Mouse (Mus musculus): Measurements from ENCODE around the gene Ryr1.
"Not testable (repeated sequence)": the region's sequence is repeated elsewhere in the genome, so short reads cannot be mapped to it uniquely, and the experiment has no call there.

Gene Ryr1

DNA sequence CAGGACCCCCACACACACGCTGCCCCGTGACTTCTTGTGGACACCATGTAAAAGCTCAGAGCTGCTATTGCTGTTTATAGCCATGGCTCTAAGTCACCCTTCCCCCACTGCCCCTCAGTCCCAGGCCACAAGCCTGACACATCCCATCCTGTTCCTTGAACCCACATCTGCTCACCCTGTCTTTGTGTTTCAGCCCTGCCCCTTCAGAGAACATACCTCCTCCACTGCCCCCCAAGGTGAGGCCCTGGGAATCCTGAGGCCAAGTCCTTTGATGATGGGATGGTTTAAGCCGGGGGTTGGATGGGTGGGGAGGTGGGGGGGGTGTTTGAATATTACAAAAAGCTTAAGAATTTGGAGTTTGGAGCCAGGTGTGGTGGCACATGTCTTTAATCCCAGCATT is 132.0 kb downstream of the Ryr1 start:
- CTCF ChIA-PET, result no interaction called here

DNA sequence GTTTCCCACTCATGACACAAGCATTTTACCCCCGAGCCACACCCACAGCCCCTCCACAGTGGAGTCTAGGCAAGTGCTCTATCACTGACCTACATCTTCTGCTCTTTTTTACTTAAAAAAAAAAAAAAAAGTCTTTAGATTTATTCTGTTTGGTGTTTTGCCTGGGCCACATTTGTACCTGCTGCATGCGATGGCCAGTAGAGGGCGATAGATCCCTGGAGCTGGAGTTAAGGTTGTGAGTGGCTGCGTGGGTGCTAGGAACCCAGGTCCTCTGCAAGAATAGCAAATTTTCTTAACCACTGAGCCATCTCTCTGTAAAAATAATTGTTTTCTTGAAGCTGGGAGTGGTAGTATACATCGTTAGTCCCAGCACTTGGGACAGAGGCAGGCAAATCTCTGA is 133.4 kb downstream of the Ryr1 start:
- CTCF ChIA-PET, result interaction anchor here (0.5 to 1.6 kb wide), 3 partner anchors 16 to 45 kb away, joined by 3 to 10 read pairs (median 4); no protein-coding TSS in a partner anchor

DNA sequence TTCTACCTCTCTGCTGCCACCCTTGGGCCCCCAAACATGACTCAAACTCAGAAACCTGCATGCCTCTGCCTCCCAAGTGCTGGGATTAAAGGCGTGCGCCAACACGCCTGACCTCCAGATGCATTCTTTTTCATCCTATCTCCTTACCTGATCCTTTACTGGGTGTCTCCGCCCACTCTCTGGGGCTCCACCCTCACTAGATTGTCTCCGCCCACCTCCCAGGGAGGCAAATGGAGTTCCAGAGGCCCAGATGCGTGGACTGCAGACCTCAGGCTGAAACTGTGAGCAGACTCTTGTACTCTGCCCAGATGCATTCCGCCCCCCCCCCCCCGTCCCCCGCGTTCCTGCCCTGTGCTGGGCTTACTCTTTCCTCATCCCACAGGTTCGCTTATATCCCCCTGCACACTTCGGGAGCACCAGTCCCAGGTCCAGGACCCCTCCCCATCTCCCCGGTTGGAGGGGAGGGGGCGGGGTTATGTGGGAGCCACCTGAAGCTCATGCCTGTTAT is 134.2 kb downstream of the Ryr1 start:
- CTCF ChIA-PET, result interaction anchor here (1.6 kb wide), 1 partner anchor 17 kb away, joined by 3 read pairs; no protein-coding TSS in a partner anchor

DNA sequence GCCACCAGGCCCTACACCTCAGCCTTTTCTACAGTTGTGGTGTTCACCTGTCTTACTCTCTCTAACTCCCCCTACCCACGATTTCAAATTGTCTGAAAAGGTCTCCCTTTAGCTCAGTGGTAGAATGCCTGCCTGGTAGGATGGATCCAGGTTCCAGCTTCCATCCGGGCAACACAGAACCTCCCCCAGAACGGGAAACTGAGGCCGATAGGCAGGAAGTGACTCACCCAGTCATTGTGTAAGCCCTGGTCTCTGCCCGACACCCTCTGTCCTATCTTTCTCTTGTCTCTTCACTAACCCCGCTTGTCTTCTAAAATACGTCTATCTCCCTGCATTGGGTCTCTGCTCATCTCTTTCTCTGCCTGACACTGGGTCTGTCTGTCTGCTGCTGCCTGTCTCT is 139.8 kb downstream of the Ryr1 start:
- CTCF ChIA-PET, result interaction anchor here (0.7 to 0.9 kb wide), 2 partner anchors 11 to 14 kb away, joined by 4 to 6 read pairs; no protein-coding TSS in a partner anchor

DNA sequence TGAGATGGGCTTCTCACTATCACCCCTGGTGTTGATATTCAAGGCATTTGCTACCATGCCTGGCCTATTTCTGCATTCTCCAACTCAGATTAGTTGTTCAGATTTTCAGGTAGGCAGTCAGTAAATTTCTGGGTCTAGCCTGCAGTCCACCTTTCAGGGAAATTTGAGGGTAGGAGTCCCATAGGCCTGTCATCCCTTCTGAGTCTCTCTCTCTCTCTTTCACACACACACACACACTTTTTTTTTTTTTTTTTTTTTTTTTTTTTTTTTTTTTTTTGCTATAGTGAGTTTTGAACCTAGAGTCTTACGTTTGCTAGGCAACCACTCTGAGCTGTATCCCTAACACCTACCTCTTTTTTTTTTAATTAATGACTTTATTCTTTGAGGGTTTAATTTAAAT is 140.5 kb downstream of the Ryr1 start:
- CTCF ChIA-PET, result no interaction called here

DNA sequence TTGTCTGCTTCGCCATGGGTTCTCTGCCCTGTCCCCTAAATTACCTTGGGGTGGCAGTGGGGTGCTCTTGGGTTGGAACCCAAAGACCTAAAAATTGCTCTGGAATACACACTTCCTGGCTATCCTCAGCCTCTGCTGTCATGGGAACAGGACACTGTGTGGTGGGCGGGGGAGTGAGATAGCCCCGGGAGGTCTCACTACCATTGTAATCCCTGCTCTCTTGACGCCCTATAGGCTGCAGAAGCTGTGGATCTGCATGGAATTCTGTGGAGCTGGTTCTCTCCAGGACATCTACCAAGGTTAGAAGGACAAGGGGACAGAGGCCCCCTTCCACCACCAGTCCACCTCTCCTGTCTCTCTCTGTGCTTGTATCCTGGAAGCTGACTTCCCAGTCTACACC is 141.1 kb downstream of the Ryr1 start:
- CTCF ChIA-PET, result no interaction called here

DNA sequence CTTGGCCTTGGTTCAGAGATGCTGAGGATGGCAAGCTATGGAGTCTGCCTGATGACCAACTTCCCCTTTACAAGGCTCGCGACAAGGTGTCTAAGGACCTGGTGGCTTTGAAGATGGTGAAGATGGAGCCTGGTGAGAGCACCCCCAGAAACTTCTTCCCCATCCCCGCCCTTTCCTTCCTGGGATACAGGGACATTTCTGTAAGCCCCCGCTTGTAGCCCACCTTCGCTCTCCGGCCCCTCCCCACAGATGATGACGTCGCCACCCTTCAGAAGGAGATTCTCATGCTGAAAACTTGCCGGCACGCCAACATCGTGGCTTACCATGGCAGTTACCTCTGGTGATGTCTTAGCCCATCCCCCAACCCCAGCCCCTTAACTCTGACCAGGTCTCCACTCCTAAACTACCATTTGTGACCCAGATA is 141.8 kb downstream of the Ryr1 start:
- CTCF ChIA-PET, result no interaction called here

DNA sequence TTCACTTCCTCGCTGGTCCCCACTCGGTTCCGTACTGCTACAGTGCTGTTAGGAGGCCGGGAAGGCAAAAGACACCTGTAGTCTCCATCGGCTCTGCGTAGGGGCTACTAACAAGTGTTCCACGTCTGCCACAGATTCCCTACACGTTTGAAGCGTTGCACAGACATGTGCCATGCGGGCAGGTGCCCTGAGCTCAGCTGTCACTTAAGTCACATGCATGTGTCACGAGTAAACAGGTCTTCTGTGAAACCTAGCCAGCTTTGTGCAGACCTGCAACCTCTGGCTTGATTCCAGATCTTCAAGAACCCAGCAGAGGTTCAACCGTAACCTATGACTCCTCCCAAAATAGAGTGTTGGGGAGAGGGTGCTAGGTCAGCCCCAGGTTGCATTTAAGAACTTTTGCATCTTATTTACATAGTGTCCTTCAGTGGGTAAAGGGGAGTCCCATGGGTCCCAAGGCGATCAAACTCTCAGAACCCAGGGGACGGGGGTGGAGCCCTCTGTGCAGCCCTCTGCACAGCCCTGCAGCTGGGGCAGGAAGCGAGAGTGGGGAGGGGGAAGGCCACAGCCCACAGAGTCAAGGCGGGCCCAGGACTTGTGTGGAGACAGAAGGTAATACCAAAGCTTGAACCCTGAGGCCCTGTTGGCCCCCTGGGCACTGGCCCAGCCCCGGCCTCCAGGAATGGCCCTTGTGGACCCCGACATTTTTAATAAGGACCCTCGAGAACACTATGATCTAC is 142.5 kb downstream of the Ryr1 start:
- CTCF ChIA-PET, result interaction anchor here (0.6 to 1.3 kb wide), 2 partner anchors 37 to 57 kb away, joined by 3 to 7 read pairs; no protein-coding TSS in a partner anchor

DNA sequence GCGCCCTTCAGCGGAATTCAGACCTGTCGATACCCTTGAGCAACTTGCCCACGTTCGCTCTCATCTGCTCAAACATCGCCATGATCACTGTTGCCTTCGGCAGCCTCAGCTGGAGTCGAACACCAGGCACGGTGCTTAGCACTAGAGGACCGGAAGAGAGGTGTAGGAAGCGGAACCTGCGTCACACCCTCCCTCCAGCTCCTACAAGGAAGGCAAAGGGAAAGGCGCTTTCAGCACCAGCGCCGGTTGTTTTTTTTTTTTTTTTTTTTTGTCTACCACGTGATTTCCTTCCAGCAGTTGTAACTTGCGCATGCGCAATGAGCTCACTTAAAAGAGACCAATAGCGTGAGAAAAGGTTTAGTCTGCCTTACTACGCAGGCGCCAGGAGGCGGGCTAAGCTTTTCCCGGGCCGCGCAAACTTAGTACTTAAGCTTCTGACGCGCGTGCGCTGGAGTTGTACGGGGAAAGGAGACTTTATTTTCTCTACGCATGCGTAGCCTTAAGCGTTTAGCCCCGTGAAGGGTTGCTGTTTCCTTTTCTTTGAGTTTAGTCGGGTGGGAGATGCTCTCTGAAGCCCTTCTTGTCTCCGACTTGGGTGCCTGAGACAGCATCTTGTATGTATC is 143.2 kb downstream of the Ryr1 start, which contains the start of the genes Eif3k and Map4k1:
Gene Eif3k (minus strand): TSS at position 214 of the 623 bp plus-strand sequence.
Gene Map4k1 (plus strand): TSS at position 400 of the 623 bp plus-strand sequence.
- CTCF ChIA-PET, result interaction anchor here (0.6 to 1.3 kb wide), 4 partner anchors 12 to 58 kb away, joined by 3 to 13 read pairs (median 5); no protein-coding TSS in a partner anchor

DNA sequence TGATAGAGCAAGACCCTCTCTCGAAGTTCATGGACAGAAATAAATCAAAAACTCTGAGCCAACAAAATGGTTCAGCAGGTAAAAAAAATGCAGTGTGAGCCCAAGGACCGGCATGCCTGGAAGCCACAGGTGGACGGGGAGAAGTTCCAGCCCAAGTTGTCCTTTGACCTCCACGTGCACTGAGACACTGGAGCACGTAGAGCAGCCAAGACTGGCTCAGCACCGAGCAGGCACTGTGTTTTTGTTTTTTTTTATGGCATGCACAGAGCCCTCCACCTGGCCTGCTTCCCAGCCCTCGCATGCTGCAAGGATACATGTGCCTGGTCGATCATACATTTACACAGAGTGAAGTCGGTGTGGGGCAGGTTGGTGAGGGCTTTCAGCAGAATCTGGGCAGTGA is 147.4 kb downstream of the Ryr1 start:
- CTCF ChIA-PET, result interaction anchor here (0.6 kb wide), 1 partner anchor 171 kb away, joined by 3 read pairs; no protein-coding TSS in a partner anchor

DNA sequence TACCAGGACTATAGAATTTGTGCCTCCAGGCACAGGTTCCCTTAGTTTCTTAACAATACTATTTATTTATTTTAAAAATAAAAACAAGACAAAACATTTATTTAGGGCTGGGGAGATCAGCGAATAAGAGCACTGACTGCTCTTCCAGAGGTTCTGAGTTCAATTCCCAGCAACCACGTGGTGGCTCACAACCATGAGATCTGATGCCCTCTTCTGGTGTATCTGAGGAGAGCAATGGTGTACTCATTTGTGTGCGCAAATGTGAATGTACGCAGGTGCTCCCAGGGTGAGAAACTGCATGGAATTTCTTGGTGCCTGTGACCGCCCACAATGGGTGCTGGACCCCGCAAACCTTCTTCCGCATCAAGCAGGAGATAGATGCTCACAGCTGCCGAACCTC is 152.0 kb downstream of the Ryr1 start:
- CTCF ChIA-PET, result no interaction called here

DNA sequence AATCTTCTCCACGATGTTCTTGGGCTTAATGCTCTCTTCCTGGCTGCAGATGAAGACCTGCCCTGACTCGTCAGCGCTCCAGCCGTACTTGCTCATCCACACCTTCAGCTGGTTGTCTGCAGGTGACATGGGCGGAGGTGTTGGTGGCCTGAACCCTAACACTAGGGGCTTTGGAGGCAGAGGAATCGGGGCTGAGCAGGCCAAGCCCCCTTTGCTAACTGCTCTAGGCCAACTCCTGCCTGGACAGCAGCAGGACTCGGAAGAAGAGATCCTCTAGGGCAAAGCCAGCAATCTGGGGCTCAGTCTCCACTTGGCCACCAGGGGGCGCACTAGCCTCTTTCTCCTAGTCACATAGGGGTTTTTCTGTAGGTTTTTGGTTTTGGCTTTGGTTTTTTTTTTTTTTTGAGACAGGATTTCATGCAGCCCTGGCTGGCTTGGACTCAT is 152.4 kb downstream of the Ryr1 start:
- CTCF ChIA-PET, result no interaction called here

DNA sequence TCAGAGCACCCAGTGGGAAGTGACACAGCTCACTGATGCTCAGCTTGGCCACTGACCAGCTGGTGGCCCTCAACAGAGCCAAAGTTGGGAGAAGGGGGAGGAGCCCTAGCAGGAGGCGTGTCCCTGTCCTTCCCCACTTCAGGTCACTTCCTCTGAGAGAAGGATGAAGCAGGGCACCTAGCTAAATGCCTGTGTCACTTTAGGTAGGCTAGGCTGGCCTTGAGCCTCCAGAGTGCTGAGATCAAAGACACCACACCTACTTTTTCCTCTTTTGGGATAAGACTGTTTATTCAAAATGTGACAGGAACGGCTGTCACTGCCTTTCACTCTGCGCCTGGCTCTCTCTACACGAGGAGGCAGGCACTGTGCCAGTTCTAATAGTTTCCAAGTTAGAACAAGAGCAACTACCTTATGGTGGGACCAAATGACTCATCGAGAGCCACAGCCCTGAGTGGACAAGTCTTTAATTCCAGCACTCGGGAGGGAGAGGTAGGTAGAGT is 153.2 kb downstream of the Ryr1 start:
- CTCF ChIA-PET, result interaction anchor here (0.5 kb wide), 1 partner anchor 14 kb away, joined by 4 read pairs; no protein-coding TSS in a partner anchor

DNA sequence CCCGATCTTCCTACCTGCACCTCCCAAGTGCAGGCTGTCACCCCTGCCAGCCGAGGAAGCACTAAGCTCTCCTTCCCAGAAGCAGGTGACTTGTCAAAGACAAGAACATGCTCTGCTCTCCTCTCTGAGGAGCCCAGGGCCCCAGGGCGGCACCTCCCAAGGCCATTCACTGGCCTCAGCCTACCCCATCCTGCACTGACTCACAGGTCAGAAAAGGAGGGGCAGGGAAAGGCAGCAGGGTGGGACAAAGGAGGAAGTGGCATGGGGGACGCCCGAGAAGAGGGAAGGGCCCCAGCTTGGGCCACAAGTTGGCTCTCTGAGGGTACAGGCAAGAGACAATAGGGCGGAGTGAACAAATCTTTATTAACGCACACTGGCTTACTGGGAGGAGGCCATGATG is 153.9 kb downstream of the Ryr1 start:
- CTCF ChIA-PET, result interaction anchor here (1.0 kb wide), 1 partner anchor 69 kb away, joined by 4 read pairs; no protein-coding TSS in a partner anchor

DNA sequence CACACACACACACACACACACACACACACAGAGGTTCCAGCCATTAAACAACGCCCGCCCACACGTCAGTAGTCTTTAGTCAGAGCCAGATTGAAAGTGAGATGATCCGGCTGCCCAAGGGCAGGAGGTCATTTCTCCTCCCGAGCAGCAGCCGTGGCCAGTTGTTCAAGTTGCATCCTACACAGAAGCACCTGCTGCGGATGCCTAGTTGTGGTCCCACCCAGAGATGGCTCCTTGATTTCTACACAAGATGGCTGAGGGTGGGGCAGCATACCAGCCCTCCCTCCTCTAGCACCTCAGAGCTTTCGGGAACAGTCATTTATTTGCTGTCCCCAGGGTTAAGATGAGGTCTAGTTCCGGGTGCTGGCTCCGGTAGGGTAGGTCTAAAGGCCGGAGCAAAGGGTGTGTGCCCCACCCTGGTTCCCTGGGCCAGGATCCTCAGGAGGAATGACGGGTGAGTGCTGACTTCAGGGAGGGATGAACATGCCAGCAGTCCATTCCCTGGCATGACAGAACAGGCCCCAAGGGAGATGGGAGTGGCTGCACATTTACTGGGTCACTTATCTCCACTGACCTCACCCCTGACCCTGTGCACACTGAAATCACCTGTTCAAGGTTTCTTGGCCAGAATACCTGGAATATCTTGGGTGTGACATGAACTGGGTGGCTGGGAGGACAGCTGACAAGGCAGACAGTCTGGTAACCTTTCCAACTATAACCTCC is 155.1 kb downstream of the Ryr1 start:
- CTCF ChIA-PET, result no interaction called here

DNA sequence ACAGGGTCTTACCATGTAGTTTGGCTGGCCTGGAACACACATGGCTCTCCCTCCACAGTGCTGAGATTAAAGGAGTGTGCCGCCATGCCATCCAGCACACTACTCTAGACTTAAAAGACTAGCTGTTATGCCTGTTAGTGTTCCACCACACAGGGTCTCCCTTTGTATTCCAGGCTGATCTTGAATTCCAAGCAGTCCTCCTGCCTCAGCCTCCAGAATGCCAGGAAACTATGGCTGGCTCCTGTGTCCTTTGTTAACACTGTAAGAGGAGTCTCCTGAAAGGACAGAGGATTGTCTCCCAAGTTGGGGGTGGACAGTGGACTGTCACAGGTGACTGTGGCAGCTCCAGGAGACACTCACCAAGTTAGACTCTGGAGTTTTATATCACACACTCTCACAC is 155.7 kb downstream of the Ryr1 start:
- CTCF ChIA-PET, result no interaction called here

DNA sequence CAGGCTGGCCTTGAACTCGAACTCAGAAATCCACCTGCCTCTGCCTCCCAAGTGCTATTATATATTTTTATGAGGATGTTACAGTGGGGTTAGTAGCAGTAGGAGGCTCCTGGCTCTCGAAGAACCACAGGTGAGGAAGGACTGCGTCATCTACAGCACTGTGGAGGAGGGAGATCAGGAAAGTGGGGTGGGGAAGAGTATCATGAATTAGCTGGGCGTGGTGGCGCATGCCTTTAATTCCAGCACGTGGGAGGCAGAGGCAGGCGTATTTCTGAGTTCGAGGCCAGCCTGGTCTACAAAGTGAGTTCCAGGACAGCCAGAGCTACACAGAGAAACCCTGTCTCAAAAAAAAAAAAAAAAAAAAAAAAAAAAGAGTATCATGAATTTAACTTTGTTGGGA is 156.9 kb downstream of the Ryr1 start:
- CTCF ChIA-PET, result not testable (repeated sequence)

DNA sequence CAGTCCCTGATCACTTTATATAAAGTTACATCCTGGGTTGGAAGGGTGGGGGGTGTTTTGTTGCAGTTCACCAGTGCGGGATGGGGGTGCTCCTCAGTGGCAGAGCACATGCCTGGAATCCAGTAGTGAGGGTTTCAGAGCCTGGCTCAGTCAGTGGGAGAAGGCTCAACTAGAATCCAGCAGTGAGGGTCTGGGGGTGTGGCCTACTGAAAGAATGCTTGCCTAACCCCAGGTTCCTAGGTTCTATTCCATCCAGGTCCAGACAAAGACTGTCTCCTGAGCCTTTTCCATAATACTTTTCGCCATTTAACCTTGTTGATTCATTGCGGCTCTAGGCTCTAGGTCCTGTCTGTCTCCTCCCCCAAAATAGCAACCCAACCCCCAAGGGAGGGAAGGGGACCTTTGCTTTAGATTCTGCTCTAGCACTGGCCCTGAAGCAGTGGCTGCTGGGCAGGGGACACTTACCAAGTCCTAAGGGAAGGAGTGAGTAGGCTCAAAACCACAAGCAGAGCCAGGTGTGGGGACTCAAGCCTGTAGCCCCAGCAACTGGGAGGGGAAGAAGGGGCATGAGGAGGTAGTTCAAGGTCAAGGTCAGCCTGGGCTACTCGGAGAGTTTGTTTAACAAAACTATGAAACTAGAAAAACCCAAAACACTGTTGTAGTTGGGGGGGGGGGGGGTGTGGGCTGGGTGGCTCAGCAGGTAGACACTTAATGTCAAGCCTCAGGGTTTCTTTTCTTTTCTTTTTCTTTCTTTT is 158.1 kb downstream of the Ryr1 start:
- CTCF ChIA-PET, result no interaction called here

DNA sequence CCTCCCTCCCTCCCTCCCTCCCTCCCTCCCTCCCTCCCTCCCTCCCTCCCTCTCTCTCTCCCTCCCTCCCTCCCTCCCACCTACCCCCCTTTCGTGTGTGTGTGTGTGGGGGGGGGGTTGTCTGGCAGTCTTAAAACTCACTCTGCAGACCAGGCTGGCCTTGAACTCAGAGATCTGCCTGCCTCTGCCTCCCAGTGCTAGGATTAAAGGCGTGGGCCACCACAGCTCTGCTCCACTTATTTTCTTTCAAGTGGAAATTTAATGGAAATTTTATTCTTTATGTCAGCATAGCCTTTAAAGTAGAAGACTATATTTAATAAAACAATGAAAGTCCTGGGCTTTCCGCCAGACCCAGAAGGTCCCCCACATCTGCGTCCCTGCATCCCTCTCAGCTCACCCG is 158.8 kb downstream of the Ryr1 start:
- CTCF ChIA-PET, result no interaction called here

DNA sequence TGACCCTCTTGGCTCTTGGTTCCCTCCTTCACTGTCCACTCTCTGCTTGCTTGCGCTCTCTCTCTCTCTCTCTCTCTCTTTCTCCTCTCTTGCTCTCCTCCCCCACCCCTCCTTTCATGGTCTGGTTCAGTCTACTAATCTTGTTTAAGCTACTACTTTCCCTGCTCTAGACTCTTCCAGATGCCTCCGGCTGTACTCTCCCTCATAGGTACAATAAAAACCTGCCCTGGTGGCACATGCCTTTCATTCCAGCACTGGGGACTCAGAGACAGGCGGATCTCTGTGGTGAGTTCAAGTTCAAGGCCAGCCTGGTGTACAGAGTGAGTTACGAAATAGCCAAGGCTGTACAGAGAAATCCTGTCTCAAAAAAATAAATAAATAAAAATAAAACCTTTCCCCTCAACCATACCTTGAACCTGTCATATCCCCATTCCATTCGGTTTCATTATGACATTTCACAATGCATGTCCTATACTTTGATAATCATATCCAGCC is 159.6 kb downstream of the Ryr1 start:
- CTCF ChIA-PET, result interaction anchor here (0.6 to 0.7 kb wide), 2 partner anchors 53 to 172 kb away, joined by 6 to 14 read pairs; no protein-coding TSS in a partner anchor
